Mouse (Mus musculus) right cerebral cortex, adult 2 months (tissue): ENCODE data around the gene Abcb4.
"Not testable (repeated sequence)": the region's sequence is repeated elsewhere in the genome, so short reads cannot be mapped to it uniquely, and the experiment has no call there.

ENCODE experiments used
- DNase-seq, 2 experiments: peaks; one replicate each; pipeline ENCODE4 v3.0.0; 2021 to 2022; ENCODE audit warnings: low spot score in 2 of 2

Gene Abcb4

GRCm38 (mm10) chr5:8999108-8999507 is 105.6 kb downstream of the Abcb4 start:
- DNase-seq = no peak

- not testable (repeated sequence) for DNase-seq
Observed at GRCm38 (mm10) chr5:9000006-9000405, 106.5 kb downstream of the Abcb4 start.

DNA sequence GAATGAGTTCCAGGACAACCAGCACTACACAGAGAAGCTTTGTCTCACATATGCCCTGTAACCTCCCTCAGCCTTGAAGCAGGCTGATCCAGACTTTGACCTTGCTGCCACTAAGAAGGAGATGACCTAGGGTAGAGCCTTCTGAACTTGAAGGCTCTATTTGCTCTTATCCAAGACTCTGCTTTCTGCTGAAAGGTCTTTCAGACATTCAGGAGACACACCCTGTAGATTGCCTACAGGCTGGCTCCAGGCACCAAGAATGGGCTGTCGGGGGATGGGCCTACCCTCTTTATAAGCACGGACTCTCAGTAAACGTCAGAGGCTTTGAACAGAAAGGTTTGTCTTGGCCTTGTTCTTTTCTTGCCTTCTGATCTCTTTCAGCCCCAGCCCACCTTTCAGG is 113.1 kb downstream of the Abcb4 start:
- not testable (repeated sequence) for DNase-seq
